Mouse (Mus musculus) heart, postnatal 14 days (tissue): ENCODE data around the gene Gm12169. TPM values are rescaled to one million over a fixed set of nuclear protein-coding genes. Genes with fewer than 3 reads are reported as not detected.

Experiments used
- total RNA-seq, 2 experiments: library from RNA; stranded (reverse); gene quantifications; 2 replicates each; pipeline ENCODE4 v1.2.3; 2021

Gene Gm12169
- total RNA-seq, 2 experiments from 2014 or later: not detected

Other genes with a start within 250 kb of the Gm12169 start
- 10 to 100 TPM; 41.6 to 47.3 TPM for gene Cyfip2, start 211.4 kb upstream of the Gm12169 start, total RNA-seq
- 1 to 10 TPM in 1 of 2 experiments, under 1 TPM in 1; 0.26 to 3.5 TPM for gene Itk, start 134.7 kb upstream of the Gm12169 start, total RNA-seq
- not detected for gene Fam71b, start 127.7 kb upstream of the Gm12169 start, total RNA-seq
- gene Med7, start 87.3 kb upstream of the Gm12169 start, total RNA-seq: 10 to 100 TPM; 18.6 to 21.8 TPM
- gene Havcr2, start 69.3 kb upstream of the Gm12169 start, total RNA-seq: under 1 TPM; 0.33 to 0.49 TPM
- not detected for gene BC053393, start 47.3 kb downstream of the Gm12169 start, total RNA-seq
- not detected for gene Dppa1, start 105.0 kb downstream of the Gm12169 start, total RNA-seq
- not detected for gene Timd2, start 182.8 kb downstream of the Gm12169 start, total RNA-seq
- gene Havcr1, start 210.9 kb downstream of the Gm12169 start, total RNA-seq: not detected